Mouse (Mus musculus) bone marrow, adult 2 months (tissue): ENCODE data around the gene Ajap1. TPM values are rescaled to one million over a fixed set of nuclear protein-coding genes. Genes with fewer than 3 reads are reported as not detected.

Experiments used
- H3K27ac ChIP-seq: fragments of 200-500 bp; 2 replicates; pipeline ENCODE4 v1.5.1; 2012; ENCODE audit warnings: low read depth, mild to moderate bottlenecking, control low read depth, inconsistent platforms, low read length; ENCODE audit not compliant: control insufficient read depth, poor library complexity, insufficient read depth
- H3K4me1 ChIP-seq: fragments of 200-500 bp; 2 replicates; pipeline ENCODE4 v1.6.1; 2011; ENCODE audit warnings: low read length; ENCODE audit not compliant: control insufficient read depth, insufficient read depth
- H3K4me3 ChIP-seq: fragments of 200-500 bp; replicated peaks from 2 replicates; pipeline ENCODE3; 2011; ENCODE audit warnings: mild to moderate bottlenecking, low read depth, low read length, control low read depth; ENCODE audit not compliant: control insufficient read depth
- CTCF ChIP-seq: fragments of 200-500 bp; IDR thresholded peaks from 2 replicates; pipeline ENCODE4 v1.5.1; 2011; ENCODE audit warnings: low read length, control low read depth; ENCODE audit not compliant: control insufficient read depth, insufficient read depth
- POLR2A ChIP-seq: fragments of 200-500 bp; IDR thresholded peaks from 2 replicates; pipeline ENCODE4 v1.6.1; 2011; ENCODE audit warnings: low read depth, mild to moderate bottlenecking, control low read depth, low read length, borderline replicate concordance; ENCODE audit not compliant: control insufficient read depth
- WGBS: fragments of 180-500 bp; shearing (Covaris S2); methylation state at CpG from one replicate; pipeline ENCODE4 v1.1.7; 2018; 5-methylcytosine and 5-hydroxymethylcytosine counted together
- polyA plus RNA-seq: library from polyadenylated mRNA; stranded (reverse); fragments of >200 nt; gene quantifications from 2 replicates; pipeline ENCODE4 v1.2.4, GENCODE M21; 2011; ENCODE audit warnings: low replicate concordance; ENCODE audit not compliant: missing spikeins, insufficient read depth, insufficient read length

The Ajap1 gene
- polyA plus RNA-seq, 1 experiment = not detected

DNA sequence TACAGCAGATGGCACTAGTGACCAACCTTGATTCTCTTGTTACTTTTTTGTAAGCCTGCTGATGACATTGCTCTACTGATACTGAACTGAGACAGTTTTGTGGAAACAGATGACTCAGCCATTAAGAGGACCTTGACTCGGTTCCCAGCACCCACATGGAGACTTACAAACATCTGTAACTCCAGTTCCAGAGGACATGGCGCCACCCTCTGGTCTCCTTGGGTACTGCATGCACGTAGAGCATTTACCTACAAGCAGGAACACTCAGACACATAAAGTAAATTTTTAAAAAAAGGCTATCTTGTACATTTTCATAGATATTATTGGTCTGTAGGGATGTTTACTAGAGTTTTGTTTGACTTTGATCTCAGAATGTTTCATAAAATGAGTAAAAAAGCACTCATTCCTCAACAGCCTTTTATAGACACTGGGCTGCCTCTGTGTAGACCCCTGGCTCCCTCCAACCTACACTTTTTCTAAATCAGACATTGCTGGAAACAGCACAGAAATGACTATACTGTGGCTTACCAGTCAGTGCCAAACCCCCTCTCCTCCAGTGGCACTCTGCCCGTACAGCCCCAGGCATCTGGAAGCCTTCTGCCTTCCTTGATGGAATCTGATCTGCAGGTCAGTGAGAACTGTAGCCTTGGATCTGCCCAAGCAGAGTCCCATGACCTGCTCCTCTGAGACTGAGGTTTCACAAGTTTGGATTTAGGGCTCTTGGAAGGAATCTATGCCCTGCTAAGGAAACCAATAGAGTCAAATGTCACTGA lies 8.9 kb downstream of the Ajap1 start:
- H3K4me3 ChIP-seq = no peak overlapping the region
- 58% methylated on average over 4 of the region's 4 CpGs for WGBS
- H3K4me1 ChIP-seq = no peaks in the 10 kb centered on the region
- no peak overlapping the region for H3K27ac ChIP-seq
- TF ChIP-seq POLR2A (no peak), CTCF (no peak)

DNA sequence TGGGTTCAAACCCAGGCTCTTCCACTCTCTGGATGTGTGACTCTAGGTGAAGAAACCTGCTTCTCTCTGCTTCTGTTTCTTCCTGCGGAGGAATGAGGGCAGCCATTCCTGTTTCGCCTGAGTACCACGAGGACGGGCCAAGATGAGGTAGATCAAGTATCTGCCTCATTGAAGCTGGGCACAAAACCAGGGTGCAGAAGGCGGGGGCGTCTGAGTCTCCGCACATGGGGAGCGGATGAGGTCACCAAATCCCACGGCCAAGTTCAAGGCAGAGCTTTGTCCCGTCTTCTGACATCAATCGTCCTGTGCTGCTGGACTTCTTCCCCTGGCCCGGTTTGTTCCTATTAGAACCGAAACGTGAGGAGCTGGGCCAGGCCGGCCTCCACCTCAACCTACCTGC lies 12.9 kb downstream of the Ajap1 start:
- 84% methylated on average over 15 of the region's 15 CpGs for WGBS
- TF ChIP-seq POLR2A (no peak), CTCF (no peak)
- Histone ChIP-seq H3K4me1 (no peaks in the 10 kb centered on the region), H3K4me3 (no peak overlapping the region), H3K27ac (no peak overlapping the region)

DNA sequence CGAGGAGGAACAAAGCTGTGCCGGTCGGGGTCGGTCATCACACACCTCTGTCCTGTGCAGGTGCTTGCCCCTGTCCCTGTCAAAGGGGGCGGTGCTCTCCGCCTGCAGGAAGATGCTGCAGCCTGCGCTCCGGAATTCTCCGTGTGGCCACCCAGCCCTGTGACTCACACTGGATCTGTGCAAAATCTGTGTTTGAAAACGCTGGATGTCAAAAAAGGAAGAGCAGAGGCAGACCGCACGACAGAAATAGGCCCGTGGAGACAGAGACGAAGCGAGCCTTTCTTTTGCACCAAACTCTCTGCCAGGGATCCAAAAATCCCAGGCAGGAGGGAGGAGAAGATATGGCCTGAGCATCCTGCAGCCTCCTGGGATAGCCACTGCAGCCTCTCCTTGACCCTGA lies 22.7 kb downstream of the Ajap1 start:
- TF ChIP-seq POLR2A (no peak), CTCF (no peak)
- no peaks in the 10 kb centered on the region for H3K4me1 ChIP-seq
- no peak overlapping the region for H3K4me3 ChIP-seq
- no peak overlapping the region for H3K27ac ChIP-seq
- whole genome bisulfite sequencing = 76% methylated on average over 15 of the region's 15 CpGs

DNA sequence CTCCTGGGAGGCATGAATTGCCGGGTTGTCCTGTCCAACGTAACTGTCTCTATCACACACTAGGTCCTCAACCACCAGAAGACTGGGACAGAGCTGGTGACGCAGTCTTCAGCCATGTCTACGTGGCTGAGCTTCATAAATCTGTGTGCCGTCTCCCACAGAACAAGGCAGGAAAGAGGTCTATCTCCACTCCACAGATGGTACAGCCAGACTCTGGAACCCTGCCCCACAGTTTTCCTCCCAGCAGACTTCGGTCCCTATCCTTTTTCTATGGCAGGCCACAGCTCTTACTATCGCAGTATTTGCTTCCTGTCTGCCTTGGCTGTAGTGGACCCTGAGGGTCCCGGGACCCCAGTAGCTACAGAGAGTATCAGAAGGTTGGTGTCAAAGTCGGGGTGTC lies 23.1 kb downstream of the Ajap1 start:
- no peak for TF ChIP-seq CTCF
- no peak for TF ChIP-seq POLR2A
- 81% methylated on average over 9 of the region's 9 CpGs for WGBS
- no peak overlapping the region for H3K27ac ChIP-seq
- no peaks in the 10 kb centered on the region for H3K4me1 ChIP-seq
- H3K4me3 ChIP-seq = no peak overlapping the region

DNA sequence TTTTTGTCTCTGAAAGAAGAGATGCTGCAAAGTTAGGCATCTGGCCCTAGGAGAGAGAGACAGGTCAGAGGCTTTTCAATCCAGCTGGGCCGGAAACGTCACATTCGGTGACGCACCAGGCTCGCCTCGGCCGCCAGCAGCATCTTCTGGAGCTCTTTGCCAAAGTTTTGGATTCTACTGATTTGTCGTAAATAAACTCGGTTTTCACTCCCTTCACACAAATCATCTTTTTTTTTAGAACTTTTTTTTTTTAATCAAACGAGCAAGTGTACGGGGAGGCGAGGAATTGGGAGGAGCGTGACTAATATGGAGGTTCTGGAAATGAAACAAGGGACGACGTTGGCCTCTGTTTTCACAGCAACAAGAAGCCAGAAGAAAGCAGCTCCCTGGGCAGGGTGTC lies 23.8 kb downstream of the Ajap1 start:
- TF ChIP-seq POLR2A (no peak), CTCF (no peak)
- Histone ChIP-seq H3K4me3 (no peak overlapping the region), H3K27ac (no peak overlapping the region), H3K4me1 (no peaks in the 10 kb centered on the region)
- 88% methylated on average over 15 of the region's 15 CpGs for WGBS

DNA sequence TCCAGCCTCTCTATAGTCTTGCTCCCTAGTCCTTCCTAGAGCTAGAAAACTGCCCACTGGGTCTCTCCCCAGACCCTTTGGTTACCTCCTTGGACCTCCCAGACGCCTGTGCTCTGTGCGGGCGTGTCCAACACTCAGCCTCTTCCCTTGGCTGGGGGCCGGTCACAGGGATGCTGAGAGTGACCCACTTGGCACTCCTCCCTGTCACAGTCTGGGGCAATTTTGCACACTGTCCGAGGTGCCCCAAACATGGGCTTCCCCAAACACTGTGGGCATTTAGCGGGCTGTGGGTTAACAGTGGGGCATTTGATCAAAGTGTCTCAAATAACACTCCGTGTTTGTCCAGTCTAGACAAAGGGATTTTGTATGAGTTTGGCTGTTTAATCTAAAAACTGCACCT lies 29.1 kb downstream of the Ajap1 start:
- WGBS = 84% methylated on average over 7 of the region's 7 CpGs

DNA sequence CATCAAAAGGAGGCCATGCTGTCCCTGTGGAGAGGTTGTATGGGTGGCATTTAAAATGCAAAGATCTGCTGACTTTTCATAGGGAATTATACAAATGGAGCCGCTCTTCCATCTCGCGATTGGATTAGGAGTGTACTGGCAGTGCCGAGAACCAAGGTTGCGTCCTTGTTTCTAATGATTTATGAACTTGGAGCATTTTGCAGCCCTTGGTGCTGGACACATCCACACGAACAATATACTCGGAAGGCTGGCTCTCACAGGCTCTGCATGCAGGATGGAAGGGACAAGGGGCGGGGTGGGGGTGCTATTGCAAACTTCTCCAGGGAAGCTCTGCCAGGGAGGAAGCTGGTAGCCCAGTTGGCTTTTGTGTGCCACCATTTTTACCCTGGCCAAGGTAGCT lies 31.1 kb downstream of the Ajap1 start:
- 81% methylated on average over 8 of the region's 8 CpGs for whole genome bisulfite sequencing
- H3K27ac ChIP-seq = no peak overlapping the region
- no peaks in the 10 kb centered on the region for H3K4me1 ChIP-seq
- TF ChIP-seq CTCF (no peak), POLR2A (no peak)
- H3K4me3 ChIP-seq = no peak overlapping the region

More for the DNA sequence above, 29.1 kb downstream of the Ajap1 start:
- H3K27ac ChIP-seq = no peak overlapping the region
- no peaks in the 10 kb centered on the region for H3K4me1 ChIP-seq
- H3K4me3 ChIP-seq = no peak overlapping the region
- TF ChIP-seq CTCF (no peak), POLR2A (no peak)

DNA sequence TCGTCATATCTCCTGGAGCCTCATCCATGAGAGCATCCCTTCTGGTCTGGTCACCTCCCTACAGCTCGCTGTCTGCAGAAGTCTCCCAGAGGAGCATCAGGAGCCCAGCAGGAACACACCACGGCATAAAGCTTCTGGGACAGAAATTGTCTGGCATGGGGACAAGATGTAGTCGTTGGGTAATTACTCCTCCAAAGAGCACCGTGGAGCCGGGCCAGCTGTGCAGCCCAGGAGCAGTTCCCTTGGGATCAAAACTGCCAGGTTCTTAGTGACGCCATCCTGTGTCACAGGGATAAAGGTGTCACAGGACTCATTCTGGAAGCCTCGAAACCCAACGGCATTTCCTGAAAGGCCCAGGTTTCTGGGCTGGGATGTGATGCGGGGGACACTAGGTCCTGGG lies 40.1 kb downstream of the Ajap1 start:
- Histone ChIP-seq H3K4me1 (no peaks in the 10 kb centered on the region), H3K4me3 (no peak overlapping the region), H3K27ac (no peak overlapping the region)
- 82% methylated on average over 10 of the region's 10 CpGs for WGBS
- TF ChIP-seq CTCF (no peak), POLR2A (no peak)

DNA sequence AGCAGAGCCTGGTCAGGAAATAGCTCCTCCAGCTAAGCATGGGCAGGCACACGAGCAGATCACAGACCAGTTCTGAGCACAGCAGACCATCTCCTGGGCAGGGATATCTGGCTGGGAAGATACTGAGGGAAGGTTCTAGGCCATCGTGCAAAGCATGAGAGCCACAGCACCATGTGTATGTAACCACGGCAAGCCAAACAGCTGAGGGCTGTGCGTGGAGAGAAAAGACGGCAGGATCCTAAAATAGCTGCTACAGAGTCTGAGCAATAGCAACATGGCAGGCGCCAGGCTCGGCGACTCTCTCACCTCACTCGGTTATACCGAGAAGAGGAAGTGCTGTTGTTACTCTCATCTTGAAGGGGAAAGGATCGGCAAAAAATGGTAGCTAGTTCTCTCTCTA lies 42.7 kb downstream of the Ajap1 start:
- TF ChIP-seq CTCF (no peak), POLR2A (no peak)
- H3K27ac ChIP-seq = no peak overlapping the region
- H3K4me3 ChIP-seq = no peak overlapping the region
- no peaks in the 10 kb centered on the region for H3K4me1 ChIP-seq
- WGBS = 56% methylated on average over 11 of the region's 11 CpGs
